Mouse (Mus musculus): ENCODE measurements at regions not wholly inside any gene's neighbourhood (a gene's known extent, or its start where the extent isn't known, plus 50 kb on each side); places are given as distances from the start of the nearest gene placed in this dataset.

GRCm38 (mm10) chr8:25407862-25408261 lies 583.7 kb upstream of the Adam5 start:
- Histone ChIP-seq H3K79me2 (replicated peaks; ENCODE audit: control insufficient read depth, extremely low read depth, insufficient read depth, poor library complexity, severe bottlenecking) (no peaks in the 10 kb centered on the region), H3K4me3 (replicated peaks in 1 of 3; ENCODE audit: low read depth in 2 of 3, low read length in 2 of 3, poor library complexity in 1 of 3) (no peak overlapping the region)
- dilution Hi-C loops (cut with MboI; ENCODE audit: extremely low pct_ligation_motif_present, extremely low pct_unique_long_range_greater_than_20kb, low sequenced_read_pairs) = no loop called here

GRCm38 (mm10) chr8:25392766-25393166 lies 568.6 kb upstream of the Adam5 start:
- Histone ChIP-seq H3K4me1 (ENCODE audit: control insufficient read depth in 1 of 2, insufficient read depth in 2 of 2) (peaks cover 2 to 8% of the 10 kb centered on the region in 2 experiments; a peak in 2 of 4 replicates), H3K27ac (ENCODE audit: insufficient read depth, low read depth) (no peak overlapping the region), H3K9me3 (replicated peaks; ENCODE audit: low read length) (no peaks in the 10 kb centered on the region), H3K4me2 (ENCODE audit: insufficient read depth, low read depth, poor library complexity, severe bottlenecking) (no peak overlapping the region), H3K4me3 (replicated peaks in 1 of 3; ENCODE audit: low read depth in 2 of 3, low read length in 2 of 3, poor library complexity in 1 of 3) (no peak overlapping the region), H3K36me3 (replicated peaks in 1 of 2; ENCODE audit: control insufficient read depth in 1 of 2, insufficient read depth in 1 of 2, low read length in 1 of 2) (no peaks in the 10 kb centered on the region), H3K79me2 (replicated peaks; ENCODE audit: control insufficient read depth, extremely low read depth, insufficient read depth, poor library complexity, severe bottlenecking) (no peaks in the 10 kb centered on the region), H3K27me3 (replicated peaks) (peaks cover 5% of the 10 kb centered on the region), H3K9ac (ENCODE audit: insufficient read depth, low read depth) (no peak overlapping the region)
- dilution Hi-C loops (cut with MboI; ENCODE audit: extremely low pct_ligation_motif_present, extremely low pct_unique_long_range_greater_than_20kb, low sequenced_read_pairs) = no loop called here
- TF ChIP-seq MAFK (IDR thresholded peaks at IDR 0.05; ENCODE audit: insufficient replicate concordance, low read length) = no peak
- no peak for TF ChIP-seq JUN (IDR thresholded peaks at IDR 0.05; ENCODE audit: insufficient read depth, low read depth, low read length)
- TF ChIP-seq IRF4 (IDR thresholded peaks at IDR 0.05; ENCODE audit: low read depth, low read length) = no peak
- no peak for TF ChIP-seq PAX5 (IDR thresholded peaks at IDR 0.05; ENCODE audit: low read length)
- no peak for TF ChIP-seq CHD2 (IDR thresholded peaks at IDR 0.05; ENCODE audit: low read length)
- in situ Hi-C loops (cut with MboI; ENCODE audit: low pct_ligation_motif_present, low pct_unique_long_range_greater_than_20kb, low sequenced_read_pairs) = no loop called here
- no peak for DNase-seq (ENCODE audit: extremely low read depth)

More at GRCm38 (mm10) chr8:25407862-25408261, 583.7 kb upstream of the Adam5 start:
- Histone ChIP-seq H3K9ac (ENCODE audit: insufficient read depth, low read depth) (no peak overlapping the region), H3K27me3 (replicated peaks) (no peaks in the 10 kb centered on the region), H3K9me3 (replicated peaks; ENCODE audit: low read length) (peaks cover 2% of the 10 kb centered on the region), H3K36me3 (replicated peaks in 1 of 2; ENCODE audit: control insufficient read depth in 1 of 2, insufficient read depth in 1 of 2, low read length in 1 of 2) (no peaks in the 10 kb centered on the region), H3K4me1 (ENCODE audit: control insufficient read depth in 1 of 2, insufficient read depth in 2 of 2) (no peaks in the 10 kb centered on the region), H3K27ac (ENCODE audit: insufficient read depth, low read depth) (no peak overlapping the region), H3K4me2 (ENCODE audit: insufficient read depth, low read depth, poor library complexity, severe bottlenecking) (no peak overlapping the region)
- no peak for TF ChIP-seq CTCF (conservative IDR thresholded peaks at IDR 0.05 in 1 of 2, IDR thresholded peaks at IDR 0.05 in 1 of 2; ENCODE audit: low read depth in 2 of 2, low read length in 2 of 2)
- TF ChIP-seq CHD2 (IDR thresholded peaks at IDR 0.05; ENCODE audit: low read length) = no peak
- no peak for TF ChIP-seq POLR2AphosphoS2 (IDR thresholded peaks at IDR 0.05; ENCODE audit: low read depth, low read length)
- no peak for TF ChIP-seq JUN (IDR thresholded peaks at IDR 0.05; ENCODE audit: insufficient read depth, low read depth, low read length)
- TF ChIP-seq MAFK (IDR thresholded peaks at IDR 0.05; ENCODE audit: insufficient replicate concordance, low read length) = no peak
- no peak for TF ChIP-seq IRF4 (IDR thresholded peaks at IDR 0.05; ENCODE audit: low read depth, low read length)
- TF ChIP-seq TCF12 (IDR thresholded peaks at IDR 0.05; ENCODE audit: low read depth, low read length) = no peak
- TF ChIP-seq ZMIZ1 (IDR thresholded peaks at IDR 0.05; ENCODE audit: low read depth, low read length) = no peak
- no peak for TF ChIP-seq E2F4 (IDR thresholded peaks at IDR 0.05; ENCODE audit: insufficient replicate concordance, low read depth, low read length)
- TF ChIP-seq ELF1 (IDR thresholded peaks at IDR 0.05; ENCODE audit: low read depth, low read length) = no peak
- TF ChIP-seq SIN3A (IDR thresholded peaks at IDR 0.05; ENCODE audit: low read length) = no peak
- TF ChIP-seq PAX5 (IDR thresholded peaks at IDR 0.05; ENCODE audit: low read length) = no peak
- no peak for TF ChIP-seq ZNF384 (IDR thresholded peaks at IDR 0.05; ENCODE audit: low read depth, low read length)
- TF ChIP-seq RAD21 (IDR thresholded peaks at IDR 0.05; ENCODE audit: low read depth, low read length) = no peak
- TF ChIP-seq MAZ (IDR thresholded peaks at IDR 0.05; ENCODE audit: low read depth, low read length) = no peak
- TF ChIP-seq CHD1 (IDR thresholded peaks at IDR 0.05; ENCODE audit: low read depth, low read length) = no peak
- in situ Hi-C loops (cut with MboI; ENCODE audit: low pct_ligation_motif_present, low pct_unique_long_range_greater_than_20kb, low sequenced_read_pairs) = no loop called here
- DNase-seq (ENCODE audit: extremely low read depth) = no peak
